Mouse (Mus musculus): ENCODE measurements around the gene Mcm2.

DNA sequence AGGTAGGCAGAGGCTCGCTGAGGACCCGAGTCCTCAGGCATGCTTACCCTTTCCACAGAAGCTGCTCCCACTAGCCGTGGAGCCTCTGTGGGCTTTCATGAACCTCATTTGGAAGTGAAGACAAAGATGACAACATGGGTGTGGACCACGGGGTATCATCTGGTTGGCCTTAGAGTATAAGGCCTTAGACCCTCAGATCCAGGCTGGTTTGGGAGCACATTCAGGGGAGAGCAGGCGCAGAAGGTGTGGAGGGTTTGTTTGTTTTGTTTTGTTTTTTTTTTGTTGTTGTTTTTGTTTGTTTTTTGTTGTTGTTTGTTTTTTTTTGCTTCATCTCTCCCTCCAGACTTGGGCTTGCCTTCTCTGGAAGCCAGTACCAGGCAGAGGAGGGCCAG, 40.1 kb upstream of the Mcm2 start:
- TF ChIP-seq TAL1 (IDR thresholded peaks at IDR 0.05; ENCODE audit: low read length), result no peak
- TF ChIP-seq GATA1 (IDR thresholded peaks at IDR 0.05; ENCODE audit: low read length), result no peak
